Mouse (Mus musculus) forebrain, embryonic 16.5 days (tissue): ENCODE measurements around the gene Mcub. TPM values are rescaled to one million over a fixed set of nuclear protein-coding genes. Genes with fewer than 3 reads are reported as not detected.

Source experiments
- ATAC-seq: fragments of 200-750 bp; cut with Nextera tagmentation; 2 replicates; pipeline ENCODE4 v1.8.0; 2017; ENCODE audit warnings: mild to moderate bottlenecking, moderate library complexity
- H3K27ac ChIP-seq: fragments of 300-500 bp; sonication (generic); 2 replicates; pipeline ENCODE4 v1.5.1; 2014; ENCODE audit warnings: low read length, control low read depth
- H3K27me3 ChIP-seq: fragments of 300-500 bp; sonication (generic); replicated peaks from 2 replicates; pipeline ENCODE4 v1.6.1; 2014; ENCODE audit warnings: low read length; ENCODE audit not compliant: control insufficient read depth, insufficient read depth
- H3K36me3 ChIP-seq: fragments of 300-500 bp; sonication (generic); 2 replicates; pipeline ENCODE4 v1.6.1; 2014; ENCODE audit not compliant: control insufficient read depth, insufficient read depth
- H3K4me1 ChIP-seq: fragments of 300-500 bp; sonication (generic); replicated peaks from 2 replicates; pipeline ENCODE4 v1.6.1; 2014; ENCODE audit warnings: low read length; ENCODE audit not compliant: control insufficient read depth, insufficient read depth
- H3K4me2 ChIP-seq: fragments of 300-500 bp; sonication (generic); 2 replicates; pipeline ENCODE4 v1.6.1; 2014; ENCODE audit warnings: mild to moderate bottlenecking, low read length, control low read depth
- H3K4me3 ChIP-seq: fragments of 300-500 bp; sonication (generic); replicated peaks from 2 replicates; pipeline ENCODE4 v1.5.1; 2014; ENCODE audit warnings: mild to moderate bottlenecking, low read length, control low read depth
- H3K9ac ChIP-seq: fragments of 300-500 bp; sonication (generic); replicated peaks from 2 replicates; pipeline ENCODE4 v1.6.1; 2014; ENCODE audit warnings: low read depth, low read length, control low read depth
- H3K9me3 ChIP-seq: fragments of 300-500 bp; sonication (generic); 2 replicates; pipeline ENCODE4 v1.6.1; 2016; ENCODE audit warnings: low read length; ENCODE audit not compliant: control insufficient read depth
- WGBS: fragments of 180-500 bp; shearing (Covaris S2); extraction: QIAGEN DNeasy Blood & Tissue Kit; methylation state at CpG from one replicate; pipeline ENCODE4 v1.1.7; 2014; 5-methylcytosine and 5-hydroxymethylcytosine counted together
- polyA plus RNA-seq: library from polyadenylated mRNA; unstranded; fragments of >200 nt; fragmentation: Nextera tagmentation; extraction: Ambion mirVana; gene quantifications from 2 replicates; pipeline ENCODE4 v1.2.1, GENCODE M21; 2015

The Mcub gene
- polyA plus RNA-seq, 1 experiment from 2014 or later: 4.7 TPM

DNA sequence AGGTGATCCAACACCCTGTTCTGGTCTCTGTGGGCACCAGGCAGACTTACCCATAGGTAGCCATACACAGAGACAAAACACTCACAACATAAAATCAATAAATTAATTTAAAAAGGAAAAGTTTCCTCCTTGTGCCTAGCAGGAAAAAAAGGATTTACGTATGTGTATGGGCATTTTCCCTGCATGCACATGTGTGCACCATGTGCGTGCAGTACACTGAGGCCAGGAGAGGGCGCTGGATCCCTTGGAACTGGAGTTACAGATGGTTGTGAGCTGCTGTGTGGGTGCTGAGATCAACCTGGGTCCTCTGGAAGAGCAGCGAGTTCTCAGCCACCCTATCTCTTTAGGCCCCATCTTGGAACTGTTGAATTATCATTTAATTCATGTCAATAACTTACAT lies 15.3 kb upstream of the Mcub start:
- Histone ChIP-seq H3K27me3 (no peaks in the 10 kb centered on the region), H3K4me3 (no peak overlapping the region), H3K36me3 (peaks cover 51% of the 10 kb centered on the region), H3K9me3 (no peaks in the 10 kb centered on the region), H3K4me1 (no peaks in the 10 kb centered on the region), H3K4me2 (no peak overlapping the region), H3K27ac (no peak overlapping the region), H3K9ac (no peak overlapping the region)
- 87% methylated on average over 4 of the region's 4 CpGs for WGBS
- no peak for ATAC-seq

DNA sequence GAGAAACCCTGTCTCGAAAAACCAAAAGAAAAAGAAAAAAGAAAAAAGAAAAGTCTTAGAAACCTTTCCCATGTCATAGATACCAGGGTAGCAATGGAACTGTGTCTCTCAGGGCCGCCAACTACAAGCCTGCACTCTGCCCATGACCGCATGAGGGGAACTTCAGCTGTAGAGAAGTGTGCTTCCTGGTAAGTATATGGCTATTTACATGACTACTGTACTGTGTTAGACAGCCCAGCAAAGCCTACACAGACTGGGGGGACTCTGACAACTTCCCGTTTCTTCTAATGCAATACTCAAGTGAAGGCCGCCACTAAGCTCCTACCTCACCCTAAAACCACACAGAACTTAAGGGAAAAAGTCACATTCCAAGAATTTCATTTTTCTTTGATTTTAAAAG lies 14.8 kb upstream of the Mcub start:
- Histone ChIP-seq H3K4me1 (no peaks in the 10 kb centered on the region), H3K9me3 (no peaks in the 10 kb centered on the region), H3K4me3 (no peak overlapping the region), H3K9ac (no peak overlapping the region), H3K27ac (no peak overlapping the region), H3K36me3 (peaks cover 47% of the 10 kb centered on the region), H3K27me3 (no peaks in the 10 kb centered on the region), H3K4me2 (no peak overlapping the region)
- no peak for ATAC-seq
- WGBS: 96% methylated on average over 5 of the region's 5 CpGs

DNA sequence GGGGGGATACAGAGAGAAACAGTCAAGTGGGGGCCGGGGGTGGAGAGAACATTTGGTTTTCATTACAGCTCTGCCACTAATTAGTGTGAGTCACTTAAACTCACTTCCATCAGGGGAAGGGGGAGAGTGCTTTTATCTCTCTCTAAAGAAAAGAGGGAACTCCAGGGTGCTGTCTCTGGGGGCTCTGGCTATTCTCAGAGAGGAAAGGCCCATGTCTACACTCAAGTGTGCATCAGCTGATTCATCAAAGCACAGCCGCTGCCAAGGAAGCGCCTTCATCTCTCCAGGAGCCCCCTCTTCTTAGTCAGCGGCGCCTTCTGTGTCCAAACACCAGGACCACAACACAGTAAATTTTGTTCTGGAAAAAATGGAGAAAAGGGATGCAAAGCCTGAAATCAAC lies 12.3 kb upstream of the Mcub start:
- H3K4me3 ChIP-seq: no peak overlapping the region
- no peak for ATAC-seq
- H3K27me3 ChIP-seq: no peaks in the 10 kb centered on the region
- peaks cover 29% of the 10 kb centered on the region for H3K36me3 ChIP-seq
- H3K27ac ChIP-seq: no peak overlapping the region
- H3K4me1 ChIP-seq: no peaks in the 10 kb centered on the region
- no peak overlapping the region for H3K9ac ChIP-seq
- H3K9me3 ChIP-seq: no peaks in the 10 kb centered on the region
- WGBS: 66% methylated on average over 5 of the region's 5 CpGs
- no peak overlapping the region for H3K4me2 ChIP-seq

GRCm38 (mm10) chr3:129981756-129982155 lies 11.8 kb upstream of the Mcub start:
- H3K36me3 ChIP-seq: peaks cover 25% of the 10 kb centered on the region
- 88% methylated on average over 11 of the region's 11 CpGs for WGBS
- ATAC-seq: no peak
- H3K4me3 ChIP-seq: no peak overlapping the region
- no peak overlapping the region for H3K9ac ChIP-seq
- H3K4me1 ChIP-seq: no peaks in the 10 kb centered on the region
- no peaks in the 10 kb centered on the region for H3K27me3 ChIP-seq
- no peaks in the 10 kb centered on the region for H3K9me3 ChIP-seq
- no peak overlapping the region for H3K4me2 ChIP-seq
- no peak overlapping the region for H3K27ac ChIP-seq

GRCm38 (mm10) chr3:129979510-129979909 lies 9.5 kb upstream of the Mcub start:
- Histone ChIP-seq H3K4me2 (no peak overlapping the region), H3K27ac (no peak overlapping the region), H3K4me1 (no peaks in the 10 kb centered on the region), H3K27me3 (no peaks in the 10 kb centered on the region), H3K4me3 (no peak overlapping the region), H3K36me3 (peaks cover 12% of the 10 kb centered on the region), H3K9ac (no peak overlapping the region), H3K9me3 (no peaks in the 10 kb centered on the region)
- ATAC-seq: no peak
- WGBS: 74% methylated on average over 6 of the region's 6 CpGs

GRCm38 (mm10) chr3:129978716-129979115 lies 8.7 kb upstream of the Mcub start:
- H3K9ac ChIP-seq: no peak overlapping the region
- no peaks in the 10 kb centered on the region for H3K27me3 ChIP-seq
- no peak overlapping the region for H3K4me2 ChIP-seq
- H3K4me3 ChIP-seq: no peak overlapping the region
- no peak for ATAC-seq
- peaks cover 10% of the 10 kb centered on the region for H3K36me3 ChIP-seq
- H3K4me1 ChIP-seq: no peaks in the 10 kb centered on the region
- 92% methylated on average over 9 of the region's 9 CpGs for WGBS
- no peak overlapping the region for H3K27ac ChIP-seq
- no peaks in the 10 kb centered on the region for H3K9me3 ChIP-seq

GRCm38 (mm10) chr3:129976317-129976716 lies 6.3 kb upstream of the Mcub start:
- Histone ChIP-seq H3K9me3 (no peaks in the 10 kb centered on the region), H3K4me3 (no peak overlapping the region), H3K4me1 (peaks cover under 1% of the 10 kb centered on the region), H3K27me3 (no peaks in the 10 kb centered on the region), H3K27ac (no peak overlapping the region), H3K36me3 (no peaks in the 10 kb centered on the region), H3K9ac (no peak overlapping the region), H3K4me2 (no peak overlapping the region)
- ATAC-seq: no peak
- WGBS: 80% methylated on average over 5 of the region's 5 CpGs

DNA sequence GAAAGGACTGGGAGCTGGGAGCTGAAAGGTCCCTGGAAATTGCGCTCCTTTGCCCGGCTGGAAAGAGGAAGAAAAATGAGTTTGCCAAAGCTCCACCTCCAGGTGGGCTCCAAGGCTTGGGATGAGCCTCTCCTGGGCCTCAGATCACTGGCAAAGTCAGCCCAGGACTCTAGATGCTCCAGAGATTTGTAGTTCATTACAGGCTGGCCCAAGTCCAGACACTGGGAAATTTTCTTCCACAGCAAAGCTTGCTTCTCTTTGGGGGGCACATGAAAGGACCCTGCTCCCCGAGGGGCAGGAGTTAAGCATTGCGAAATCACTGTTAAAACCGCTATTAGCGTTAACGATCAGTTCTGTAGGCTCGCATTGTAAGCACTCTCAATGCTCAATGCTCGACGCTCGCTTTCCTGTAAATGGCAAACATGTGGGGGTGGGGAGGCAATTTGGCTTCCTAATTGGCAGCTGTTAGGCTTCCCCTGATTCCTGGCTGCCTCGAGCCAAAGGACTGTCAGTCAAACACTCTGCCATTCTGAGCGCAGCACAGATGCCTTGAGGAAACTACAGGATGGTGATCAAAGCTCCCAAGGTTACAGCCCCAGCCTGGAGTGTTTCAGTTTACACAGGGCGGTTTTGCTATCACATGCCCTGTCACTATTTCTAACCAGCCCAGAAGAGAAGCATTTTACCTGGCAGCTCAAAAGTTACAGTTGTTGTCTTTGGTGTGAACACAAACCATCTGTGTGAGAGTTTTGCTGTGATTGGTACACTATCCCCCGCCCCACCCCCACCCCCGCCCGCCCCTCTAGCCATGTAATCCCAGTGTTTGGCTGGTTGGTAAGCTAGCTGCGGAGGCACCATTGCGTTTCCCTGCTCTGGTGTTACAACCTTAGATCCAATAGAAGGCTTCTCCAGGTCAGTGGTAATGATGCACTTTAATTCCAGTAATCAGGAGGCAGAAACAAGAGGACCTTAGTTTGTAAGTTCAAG lies 816 bp upstream of the Mcub start:
- no peaks in the 10 kb centered on the region for H3K9me3 ChIP-seq
- H3K36me3 ChIP-seq: no peaks in the 10 kb centered on the region
- peak overlapping the region; percentile 99 for H3K4me2 ChIP-seq
- ATAC-seq: peak; percentile 96
- 3% methylated on average over 19 of the region's 19 CpGs for WGBS
- peak overlapping the region; percentile 63 for H3K4me3 ChIP-seq
- H3K9ac ChIP-seq: peak overlapping the region; percentile 18; the same call in 1 of the 2 replicates
- H3K4me1 ChIP-seq: peaks cover 22% of the 10 kb centered on the region
- peaks cover 5% of the 10 kb centered on the region; the same call in 1 of the 2 replicates for H3K27me3 ChIP-seq
- H3K27ac ChIP-seq: peak overlapping the region; percentile 58

- Histone ChIP-seq H3K4me3 (peak overlapping the region; percentile 63), H3K27me3 (peaks cover 5% of the 10 kb centered on the region; the same call in 1 of the 2 replicates), H3K4me2 (peak overlapping the region; percentile 99), H3K9me3 (no peaks in the 10 kb centered on the region), H3K27ac (no peak overlapping the region), H3K4me1 (peaks cover 22% of the 10 kb centered on the region), H3K36me3 (no peaks in the 10 kb centered on the region), H3K9ac (no peak overlapping the region)
- no peak for ATAC-seq
- WGBS: 31% methylated on average over 10 of the region's 10 CpGs
Measured at GRCm38 (mm10) chr3:129969031-129969430, 975 bp downstream of the Mcub start.
